Mouse (Mus musculus) regulatory T cell (primary cell): ENCODE data around the gene Hist1h2ae.
"Not testable (repeated sequence)": the region's sequence is repeated elsewhere in the genome, so short reads cannot be mapped to it uniquely, and the experiment has no call there.

Experiments used
- in situ Hi-C: fragments of 300-600 bp; cut with MboI, MseI; formaldehyde crosslinking; loops from one replicate; pipeline ENCODE4 v1.15.1; 2025; ENCODE audit warnings: high pct_unique_total_duplicates

Gene Hist1h2ae

DNA sequence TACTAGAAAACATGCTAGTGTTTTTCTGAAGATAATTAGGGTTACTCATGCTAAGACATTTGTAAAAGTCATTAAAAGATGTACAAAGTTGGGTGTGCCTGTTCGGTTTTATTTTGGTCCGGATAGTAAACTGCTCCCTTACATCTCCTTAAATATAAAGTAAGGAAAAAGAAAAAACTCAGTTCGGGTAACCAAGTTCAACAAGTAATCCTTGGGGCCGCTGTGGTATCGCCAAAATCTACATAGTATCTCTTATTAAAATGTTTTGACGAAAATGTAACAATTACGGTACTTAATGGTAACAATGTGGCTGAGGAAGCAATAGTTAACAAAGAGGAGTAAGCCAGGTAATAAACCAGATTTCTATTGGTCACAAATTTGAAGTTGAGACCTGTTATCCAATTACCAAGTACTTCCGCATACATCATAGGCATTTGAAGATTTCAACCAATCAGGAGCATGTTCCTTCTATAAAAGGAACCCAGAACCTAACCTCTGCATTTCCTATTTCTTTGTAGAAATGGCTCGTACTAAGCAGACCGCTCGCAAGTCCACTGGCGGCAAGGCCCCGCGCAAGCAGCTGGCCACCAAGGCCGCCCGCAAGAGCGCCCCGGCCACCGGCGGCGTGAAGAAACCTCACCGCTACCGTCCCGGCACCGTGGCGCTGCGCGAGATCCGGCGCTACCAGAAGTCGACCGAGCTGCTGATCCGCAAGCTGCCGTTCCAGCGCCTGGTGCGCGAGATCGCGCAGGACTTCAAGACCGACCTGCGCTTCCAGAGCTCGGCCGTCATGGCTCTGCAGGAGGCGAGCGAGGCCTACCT is 26.8 kb downstream of the Hist1h2ae start, which contains the start of gene Hist1h3f:
TSS of gene Hist1h3f (plus strand) at position 88 of the 822 bp plus-strand sequence.
- in situ Hi-C loops, result no loop called here

- in situ Hi-C loops, result not testable (repeated sequence)
These were observed 27.9 kb downstream of the Hist1h2ae start, which contains the start of gene Hist1h2bh for GRCm38 (mm10) chr13:23542999-23543607. TSS of gene Hist1h2bh (minus strand) at chr13:23543392.

DNA sequence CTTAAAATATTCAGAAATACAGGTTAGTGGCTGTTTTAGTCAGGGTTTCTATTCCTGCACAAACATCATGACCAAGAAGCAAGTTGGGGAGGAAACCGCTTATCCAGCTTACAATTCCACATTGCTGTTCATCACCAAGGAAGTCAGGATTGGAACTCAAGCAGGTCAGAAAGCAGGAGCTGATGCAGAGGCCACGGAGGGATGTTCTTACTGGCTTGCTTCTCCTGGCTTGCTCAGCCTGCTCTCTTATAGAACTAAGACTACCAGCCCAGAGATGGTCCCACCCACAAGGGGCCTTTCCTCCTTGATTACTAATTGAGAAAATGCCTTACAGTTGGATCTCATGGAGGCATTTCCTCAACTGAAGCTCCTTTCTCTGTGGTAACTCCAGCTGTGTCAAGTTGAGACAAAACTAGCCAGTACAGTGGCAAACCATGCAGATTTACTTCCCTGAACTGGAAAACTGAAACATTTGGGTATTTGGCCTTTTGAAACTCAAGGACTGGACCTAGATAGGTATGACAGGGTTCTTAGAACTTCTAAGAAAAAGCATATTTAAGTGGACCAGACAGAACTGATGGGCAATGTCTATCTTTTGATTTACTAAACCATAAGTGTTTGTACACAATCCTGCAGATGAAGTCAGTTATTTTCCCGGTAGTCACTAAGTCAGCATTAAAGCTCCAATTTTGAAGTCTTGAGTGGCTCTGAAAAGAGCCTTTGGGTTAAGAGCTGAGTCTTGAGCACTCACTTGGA is 28.6 kb downstream of the Hist1h2ae start:
- in situ Hi-C loops, result not testable (repeated sequence)

DNA sequence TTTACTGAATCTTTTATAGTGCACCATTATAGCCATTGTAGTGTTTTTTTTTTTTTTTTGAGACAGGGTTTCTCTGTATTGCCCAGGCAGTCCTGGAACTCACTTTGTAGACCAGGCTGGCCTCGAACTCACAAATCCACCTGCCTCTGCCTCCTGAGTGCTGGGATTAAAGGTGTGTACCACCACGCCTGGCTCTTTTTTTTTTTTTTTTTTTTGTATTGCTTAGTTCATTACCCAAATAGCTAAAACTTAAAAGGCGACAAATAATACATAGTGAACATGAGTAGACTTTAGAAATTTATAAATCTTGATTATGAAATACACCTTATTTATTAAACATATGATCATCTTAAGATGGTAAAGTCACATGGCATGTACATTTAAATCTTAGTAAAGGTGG is 29.5 kb downstream of the Hist1h2ae start:
- in situ Hi-C loops, result no loop called here

- in situ Hi-C loops, result loop anchor here (10.0 kb wide), 2 partner anchors 45 to 1505 kb away; partner anchors contain the start of genes Hist1h2ah, Hist1h2bk and Hist1h4d
These were observed 31.2 kb downstream of the Hist1h2ae start for GRCm38 (mm10) chr13:23539821-23540220.

DNA sequence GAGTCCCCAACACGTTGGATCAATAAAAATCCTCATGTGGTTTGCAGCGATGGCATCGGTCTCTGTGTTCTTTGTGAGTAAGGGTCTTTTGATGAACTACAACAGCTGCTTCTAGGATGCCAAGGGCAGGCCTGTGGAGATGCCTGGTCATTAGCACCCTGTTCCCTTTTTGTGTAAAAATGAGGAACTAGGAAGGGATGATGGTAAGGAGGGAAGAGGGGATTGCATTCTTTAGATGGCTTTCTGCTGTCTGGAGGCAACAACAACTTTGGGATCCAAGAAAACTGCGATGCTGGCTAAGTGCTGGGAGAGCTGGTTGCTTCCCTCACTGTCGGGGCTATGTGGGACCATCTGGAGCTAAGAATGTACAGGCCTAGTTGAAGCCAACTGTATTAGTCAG is 32.8 kb downstream of the Hist1h2ae start:
- in situ Hi-C loops, result loop anchor here (10.0 kb wide), 2 partner anchors 47 to 1503 kb away; partner anchors contain the start of genes Hist1h2ah, Hist1h2bk and Hist1h4d

DNA sequence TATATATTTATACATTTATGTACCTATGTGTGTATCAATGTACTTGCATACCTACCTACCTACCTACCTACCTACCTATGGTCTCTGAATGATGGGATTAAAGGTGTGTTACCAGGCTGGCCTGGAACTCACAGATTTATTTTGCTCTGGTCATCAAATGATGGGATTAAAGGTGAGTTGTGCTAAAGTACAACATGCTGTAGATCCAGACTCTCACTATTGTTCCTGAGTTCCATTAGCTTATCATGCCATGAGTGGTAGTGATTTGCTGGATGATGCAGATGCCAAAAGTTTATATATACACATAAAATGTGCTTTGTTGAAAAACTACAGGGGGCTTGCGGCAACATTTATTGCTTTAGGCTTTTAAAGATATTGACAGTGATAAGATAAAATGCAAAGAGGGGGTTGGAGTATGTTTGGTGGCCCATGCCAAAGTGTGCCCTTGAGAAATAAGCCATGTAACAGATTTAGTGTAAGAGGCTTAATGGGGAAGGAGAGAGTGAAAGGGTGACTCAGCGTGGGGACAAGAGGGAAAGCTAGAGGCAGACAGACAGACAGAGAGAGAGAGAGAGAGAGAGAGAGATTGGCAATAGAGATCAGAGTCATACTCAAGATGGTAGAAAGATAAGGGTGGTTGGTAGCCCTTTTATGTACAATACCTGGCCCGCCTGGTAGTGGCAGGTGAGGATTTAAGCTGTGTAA is 33.9 kb downstream of the Hist1h2ae start:
- in situ Hi-C loops, result loop anchor here (10.0 kb wide), 2 partner anchors 48 to 1502 kb away; partner anchors contain the start of genes Hist1h2ah, Hist1h2bk and Hist1h4d

- in situ Hi-C loops, result loop anchor here (10.0 kb wide), 2 partner anchors 49 to 1501 kb away; partner anchors contain the start of genes Hist1h2ah, Hist1h2bk and Hist1h4d
These were observed 34.8 kb downstream of the Hist1h2ae start for GRCm38 (mm10) chr13:23536076-23536822.

GRCm38 (mm10) chr13:23535137-23536075 is 35.6 kb downstream of the Hist1h2ae start, which contains the start of gene Hist1h3g:
TSS of gene Hist1h3g (plus strand) at chr13:23535422.
- in situ Hi-C loops, result loop anchor here (10.0 kb wide), 2 partner anchors 49 to 1501 kb away; partner anchors contain the start of genes Hist1h2ah, Hist1h2bk and Hist1h4d

DNA sequence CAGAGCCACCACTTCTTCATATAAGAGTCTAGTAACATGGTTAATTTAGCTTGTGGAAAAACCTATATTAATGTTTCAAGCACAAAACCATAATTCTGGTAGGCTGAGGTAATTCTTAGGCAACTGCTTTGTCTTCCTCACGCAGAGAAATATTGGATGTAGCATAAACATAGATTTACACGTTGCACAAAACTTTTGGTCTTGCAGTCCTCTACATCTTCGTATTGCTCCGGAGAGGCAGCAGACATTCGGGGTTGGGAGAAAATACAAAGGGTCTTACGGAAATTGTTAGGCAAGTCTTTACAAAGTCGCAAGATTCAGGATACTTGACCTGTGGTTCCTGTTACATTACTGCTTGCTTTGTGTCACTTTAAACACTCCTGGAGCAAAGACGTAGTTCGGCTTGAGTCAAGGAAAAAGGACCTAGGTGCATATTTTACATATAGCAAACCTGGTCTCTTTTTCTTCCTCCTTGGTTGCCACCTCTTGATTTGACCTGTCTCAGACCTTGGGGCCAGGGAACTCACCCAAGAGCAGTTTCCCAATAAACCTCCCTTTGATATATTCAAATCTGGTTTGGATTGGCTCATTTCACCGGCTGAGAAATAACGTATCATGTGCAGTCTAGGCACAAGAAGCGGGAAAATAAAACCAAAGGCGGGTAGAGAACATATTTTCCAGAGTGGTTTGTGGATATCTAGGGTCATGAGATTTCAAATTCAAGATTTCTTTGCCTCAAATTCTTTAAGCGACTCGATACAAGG is 36.5 kb downstream of the Hist1h2ae start:
- in situ Hi-C loops, result loop anchor here (5.0 to 10.0 kb wide), 3 partner anchors 50 to 1822 kb away; partner anchors contain the start of genes Hist1h2ah, Hist1h2bk and Hist1h4d

GRCm38 (mm10) chr13:23533560-23534367 is 37.3 kb downstream of the Hist1h2ae start, which contains the start of gene Hist1h2af:
TSS of gene Hist1h2af (plus strand) at chr13:23533906.
- in situ Hi-C loops, result loop anchor here (5.0 to 10.0 kb wide), 3 partner anchors 51 to 1821 kb away; partner anchors contain the start of genes Hist1h2ah, Hist1h2bk and Hist1h4d

GRCm38 (mm10) chr13:23532262-23533075 is 38.6 kb downstream of the Hist1h2ae start:
- in situ Hi-C loops, result loop anchor here (5.0 to 10.0 kb wide), 3 partner anchors 52 to 1820 kb away; partner anchors contain the start of genes Hist1h2ah, Hist1h2bk and Hist1h4d

DNA sequence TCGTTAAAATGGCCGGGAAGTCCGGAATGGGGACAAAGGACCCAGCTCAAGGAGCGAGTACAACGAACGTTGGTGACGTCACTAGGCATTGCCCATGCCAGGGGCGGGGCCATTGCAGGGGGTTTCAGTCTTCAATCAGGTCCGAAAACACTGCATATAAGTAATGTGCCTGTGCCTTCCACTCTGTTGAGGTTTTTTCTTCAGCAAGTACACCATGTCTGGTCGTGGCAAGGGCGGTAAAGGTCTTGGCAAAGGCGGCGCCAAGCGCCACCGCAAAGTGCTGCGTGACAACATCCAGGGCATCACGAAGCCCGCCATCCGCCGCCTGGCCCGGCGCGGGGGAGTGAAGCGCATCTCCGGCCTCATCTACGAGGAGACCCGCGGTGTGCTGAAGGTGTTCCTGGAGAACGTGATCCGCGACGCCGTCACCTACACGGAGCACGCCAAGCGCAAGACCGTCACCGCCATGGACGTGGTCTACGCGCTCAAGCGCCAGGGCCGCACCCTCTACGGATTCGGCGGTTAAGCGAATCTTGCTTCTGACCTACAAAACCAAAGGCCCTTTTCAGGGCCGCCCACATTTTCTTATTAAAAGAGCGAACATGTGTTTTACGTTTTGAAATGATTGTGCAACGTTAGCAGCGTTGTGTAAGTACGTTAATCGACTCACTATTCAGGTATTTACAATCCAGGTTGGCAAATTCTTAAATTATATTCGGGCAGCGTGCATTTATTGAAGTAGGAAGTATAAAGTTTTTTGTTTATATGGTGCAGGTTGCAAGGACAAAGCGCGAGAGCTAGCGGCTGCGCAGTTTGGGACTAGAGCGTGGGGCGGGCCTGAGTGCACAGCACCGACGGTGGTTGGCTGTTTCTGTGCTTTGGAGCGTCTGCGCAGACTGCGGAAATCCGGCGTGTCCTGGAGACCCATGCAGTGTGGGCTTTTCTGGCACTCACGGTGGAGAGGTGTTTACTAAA is 39.8 kb downstream of the Hist1h2ae start, which contains the start of gene Hist1h4h:
TSS of gene Hist1h4h (plus strand) at position 150 of the 975 bp plus-strand sequence.
- in situ Hi-C loops, result loop anchor here (5.0 to 10.0 kb wide), 3 partner anchors 54 to 1819 kb away; partner anchors contain the start of genes Hist1h2ah, Hist1h2bk and Hist1h4d

DNA sequence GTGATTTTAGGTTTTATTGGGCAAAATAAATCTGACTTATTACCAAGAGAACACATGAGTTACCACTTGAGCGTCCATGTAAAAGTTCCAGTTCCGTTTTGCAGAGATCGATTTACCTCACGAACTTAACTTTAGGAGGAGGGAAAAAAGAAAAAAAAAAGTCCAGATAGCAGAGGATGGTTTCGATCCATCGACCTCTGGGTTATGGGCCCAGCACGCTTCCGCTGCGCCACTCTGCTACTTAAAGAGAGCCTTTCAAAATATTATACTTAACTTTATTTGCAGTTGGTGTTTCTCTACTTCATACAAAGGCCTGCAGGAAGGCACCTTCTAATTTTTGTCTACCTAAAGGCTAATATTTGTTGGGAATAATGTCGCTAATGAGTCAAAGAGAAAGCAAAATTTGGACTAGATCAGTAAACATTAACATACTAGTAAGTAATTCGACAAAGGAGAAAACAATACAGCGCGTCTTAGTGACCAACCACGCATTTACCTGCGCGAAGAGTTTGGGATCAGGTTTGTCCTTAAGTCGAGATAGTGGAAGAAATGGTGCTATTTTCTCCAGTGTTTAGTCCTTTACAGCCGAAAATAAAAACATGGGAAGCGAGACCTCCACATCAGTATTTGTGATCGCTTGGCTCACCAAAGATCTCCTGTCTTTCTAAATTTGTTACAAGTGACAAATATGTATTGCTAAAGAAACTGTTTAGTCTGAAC is 40.7 kb downstream of the Hist1h2ae start:
- in situ Hi-C loops, result loop anchor here (5.0 to 10.0 kb wide), 3 partner anchors 54 to 1818 kb away; partner anchors contain the start of genes Hist1h2ah, Hist1h2bk and Hist1h4d
